Mouse (Mus musculus): ENCODE results near the gene Cck.

DNA sequence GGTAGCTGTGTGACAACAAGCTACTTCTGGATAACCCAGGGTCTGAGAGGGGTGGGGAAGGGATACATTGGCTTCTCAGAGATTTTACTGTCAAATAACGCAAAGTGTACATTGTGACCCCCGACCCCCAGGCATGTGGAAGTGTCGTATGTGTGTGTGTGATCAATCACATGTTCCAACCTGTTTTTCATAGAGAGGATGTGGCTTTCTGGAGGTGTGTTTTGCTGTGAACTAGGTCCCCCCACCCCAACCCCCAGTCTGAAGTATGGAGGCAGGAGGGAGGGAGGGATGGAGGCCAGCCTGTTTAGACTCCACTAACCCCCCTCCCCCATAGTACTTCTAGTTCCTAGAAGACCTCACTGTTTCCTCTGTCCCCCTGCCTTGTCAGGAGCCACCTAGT lies 40.6 kb downstream of the Cck start:
- TF ChIP-seq CHD2 (IDR thresholded peaks at IDR 0.05; ENCODE audit: low read depth, low read length) (no peak), MAFK (IDR thresholded peaks at IDR 0.05; ENCODE audit: insufficient read depth, low read depth, low read length) (no peak), ZC3H11A (IDR thresholded peaks at IDR 0.05; ENCODE audit: borderline replicate concordance, low read depth, low read length) (no peak)

All from ES-E14 (cell line).